Mouse (Mus musculus): Measurements from ENCODE around the gene Misp.

Gene Misp

DNA sequence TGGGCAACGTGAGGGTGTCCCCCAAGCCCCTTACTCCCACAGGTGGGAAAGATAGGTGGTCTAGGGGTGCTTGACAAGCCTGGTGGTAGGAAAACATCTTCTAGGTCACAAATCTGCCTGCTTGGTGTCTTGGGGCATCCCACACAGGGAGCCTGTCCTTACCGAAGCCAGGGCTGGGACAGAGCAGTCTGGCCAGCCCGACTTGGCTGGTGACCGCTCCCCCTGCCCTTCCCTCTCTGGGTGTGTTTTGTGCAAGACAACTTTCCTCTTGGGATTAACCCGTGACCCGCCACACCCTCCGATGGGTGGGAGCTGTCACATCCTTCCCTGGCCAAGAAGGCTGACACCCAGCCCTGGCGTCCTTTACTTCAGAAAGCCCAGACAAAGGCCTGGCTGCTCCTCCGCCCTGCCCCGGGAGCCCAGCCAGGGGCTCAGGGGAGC is 26.3 kb upstream of the Misp start:
- DNase-seq (ENCODE audit: low spot score) = peak; percentile 83

DNA sequence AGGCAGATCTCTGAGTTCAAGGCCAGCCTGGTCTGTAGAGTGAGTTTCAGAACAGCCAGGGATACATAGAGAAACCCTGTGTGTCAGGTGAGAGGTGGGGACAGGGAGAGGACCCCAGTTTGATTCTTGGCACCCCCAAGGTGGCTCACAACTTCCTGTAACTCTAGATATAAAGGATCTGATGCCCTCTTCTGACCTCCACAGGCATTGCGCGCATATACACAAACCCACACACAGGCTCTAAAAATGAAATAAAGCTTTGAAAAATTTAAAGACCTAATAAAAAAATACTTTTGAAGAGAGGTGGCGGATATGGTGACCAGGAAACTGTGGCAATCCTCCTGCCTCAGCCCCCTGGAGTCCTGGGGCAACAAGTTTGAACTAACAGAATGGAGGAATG is 24.9 kb upstream of the Misp start:
- no peak for DNase-seq (ENCODE audit: low spot score)

DNA sequence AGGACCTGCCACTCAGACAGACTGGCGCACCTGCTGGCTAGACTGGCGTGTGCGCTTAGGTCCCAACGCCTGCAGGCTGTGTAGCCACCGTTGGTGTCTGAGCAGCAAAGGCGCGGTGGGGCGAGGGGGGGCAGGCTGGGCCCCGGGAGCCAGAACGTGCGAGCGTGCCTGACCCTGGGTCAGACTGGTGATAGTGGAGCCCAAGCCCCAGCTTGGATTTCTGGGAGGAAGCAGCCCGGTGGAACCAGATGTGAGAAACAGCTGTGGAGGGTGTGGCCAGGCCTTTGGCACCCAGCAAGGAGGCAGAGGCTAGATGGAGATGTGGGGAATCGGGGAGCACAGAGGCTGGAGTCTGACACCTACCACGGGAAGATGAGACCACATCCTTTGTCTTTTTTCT is 23.5 kb upstream of the Misp start:
- DNase-seq (ENCODE audit: low spot score) = no peak

DNA sequence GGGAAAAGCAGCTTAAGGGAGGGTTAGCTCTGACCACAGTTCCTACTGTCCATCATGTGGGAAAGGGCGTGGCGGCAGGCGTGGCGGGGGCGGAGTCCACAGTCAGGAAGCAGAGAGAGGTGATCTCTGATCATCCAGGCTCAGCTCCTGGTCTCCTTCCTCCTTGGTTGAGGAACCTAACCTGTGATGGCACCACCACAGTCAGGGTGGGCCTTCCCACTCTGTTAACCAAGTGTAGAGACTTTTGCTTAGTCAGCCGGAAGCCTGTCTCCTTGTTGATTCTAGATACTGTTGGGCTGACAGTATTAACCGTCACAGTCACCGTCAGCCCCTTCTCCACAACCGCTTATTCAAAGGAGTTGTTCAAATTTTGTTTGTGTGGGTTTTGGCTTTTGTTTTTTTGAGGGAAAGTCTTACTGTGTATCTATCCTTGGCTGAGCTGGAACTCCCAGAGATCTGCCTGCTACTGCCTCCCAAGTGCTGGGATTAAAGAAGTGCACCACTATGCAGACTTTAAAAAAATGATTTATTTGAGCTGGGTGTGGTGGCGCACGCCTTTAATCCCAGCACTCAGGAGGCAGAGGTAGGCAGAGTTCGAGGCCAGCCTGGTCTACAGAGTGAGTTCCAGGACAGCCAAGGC is 22.4 kb upstream of the Misp start:
- no peak for DNase-seq (ENCODE audit: low spot score)

DNA sequence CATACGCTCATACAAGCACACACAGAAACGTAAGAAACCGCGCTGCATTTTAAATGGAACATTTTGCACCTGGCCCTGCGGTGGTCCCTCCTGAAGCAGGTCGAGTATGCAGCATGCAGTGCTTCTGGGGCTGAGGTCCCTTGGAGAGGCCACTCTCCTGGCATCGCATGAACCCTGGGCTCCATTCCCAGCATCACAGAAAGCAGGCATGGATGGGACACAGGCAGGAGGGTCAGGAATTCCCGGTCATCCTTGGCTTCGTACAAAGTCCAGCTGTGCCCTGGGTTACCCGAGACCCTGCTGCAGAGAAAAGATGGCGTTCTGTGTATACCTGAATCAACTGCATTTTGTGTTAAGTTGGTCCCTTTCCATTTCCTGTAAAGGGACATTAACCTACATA is 20.3 kb upstream of the Misp start:
- no peak for DNase-seq (ENCODE audit: low spot score)

DNA sequence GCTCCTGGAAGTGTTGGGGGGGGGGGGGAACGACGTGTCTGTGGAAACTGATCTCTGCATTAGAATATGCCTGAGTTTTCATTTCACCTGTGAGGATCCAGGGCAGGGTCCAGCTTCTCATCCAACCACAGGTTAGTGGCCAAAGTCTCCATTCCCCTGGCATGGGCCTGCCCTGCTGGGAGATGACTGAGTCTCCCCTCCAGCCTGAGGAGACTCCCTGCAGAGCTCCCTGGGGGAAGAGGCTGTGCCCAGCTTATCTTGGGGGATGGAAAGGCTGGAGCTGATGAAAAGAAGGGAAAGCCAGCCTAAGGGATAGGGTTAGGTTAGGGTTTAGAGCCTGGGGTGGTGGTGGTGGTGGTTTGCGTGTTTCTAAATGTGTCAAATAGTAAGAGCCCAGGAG is 19.0 kb upstream of the Misp start:
- DNase-seq (ENCODE audit: low spot score) = no peak

DNA sequence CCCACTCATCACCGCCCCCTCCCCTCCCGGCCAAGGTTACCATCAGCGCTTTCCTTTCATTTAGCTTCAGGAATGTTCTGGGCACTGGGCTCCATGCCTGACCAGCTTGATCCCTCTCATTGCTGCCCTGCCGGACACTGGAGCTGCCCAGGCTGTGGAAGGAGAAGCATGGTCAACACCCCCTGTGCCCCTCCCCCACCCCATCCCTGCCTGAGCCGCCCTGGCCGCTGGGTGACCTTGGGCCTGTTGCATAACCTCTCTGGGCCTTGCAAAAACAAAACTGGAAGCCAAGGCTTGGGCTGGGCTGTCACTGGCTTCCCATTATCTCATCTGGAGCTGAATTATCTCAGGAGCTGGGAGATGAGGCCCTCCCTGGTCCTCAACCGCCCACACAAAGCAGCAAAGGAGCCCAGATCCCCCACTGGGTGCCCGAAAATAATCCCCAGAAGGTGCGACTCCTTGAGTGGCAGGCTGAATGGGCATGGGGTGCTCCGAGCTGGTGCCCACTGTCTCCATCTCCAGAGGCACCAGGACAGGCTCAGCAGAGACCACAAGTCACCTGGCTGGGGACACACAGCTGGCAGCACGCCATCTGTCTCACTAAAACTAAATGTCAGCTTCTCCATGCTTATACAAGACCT is 18.3 kb upstream of the Misp start:
- peak; percentile 71 for DNase-seq (ENCODE audit: low spot score)

DNA sequence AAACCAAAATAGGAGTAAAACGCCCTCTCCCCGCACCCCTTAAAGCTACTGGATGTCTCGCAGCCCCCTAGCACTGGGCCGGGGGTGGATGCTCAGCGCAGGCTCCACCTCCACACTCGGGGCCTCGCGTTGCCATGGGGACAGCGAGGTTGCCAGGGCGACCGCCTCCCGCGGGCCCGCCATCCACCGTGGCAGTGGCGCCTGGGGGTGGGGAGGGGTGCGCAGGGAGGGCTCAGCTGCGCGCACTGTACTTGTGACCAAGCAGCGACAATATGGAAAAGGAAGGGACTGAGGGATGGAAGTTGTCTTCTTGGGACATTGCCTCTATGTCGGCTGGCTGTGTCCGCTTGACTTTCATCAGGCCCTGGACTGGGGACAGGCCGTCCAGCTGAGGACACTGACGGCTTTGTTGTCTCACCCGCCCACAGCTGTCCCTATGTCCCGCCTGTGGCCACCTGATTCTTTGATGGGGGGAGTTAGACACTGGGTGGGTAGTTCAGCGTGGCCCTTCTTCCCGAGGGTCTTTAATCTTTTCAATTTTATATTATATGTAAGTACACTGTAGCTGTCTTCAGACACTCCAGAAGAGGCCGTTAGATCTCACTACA is 17.0 kb upstream of the Misp start:
- no peak for DNase-seq (ENCODE audit: low spot score)

DNA sequence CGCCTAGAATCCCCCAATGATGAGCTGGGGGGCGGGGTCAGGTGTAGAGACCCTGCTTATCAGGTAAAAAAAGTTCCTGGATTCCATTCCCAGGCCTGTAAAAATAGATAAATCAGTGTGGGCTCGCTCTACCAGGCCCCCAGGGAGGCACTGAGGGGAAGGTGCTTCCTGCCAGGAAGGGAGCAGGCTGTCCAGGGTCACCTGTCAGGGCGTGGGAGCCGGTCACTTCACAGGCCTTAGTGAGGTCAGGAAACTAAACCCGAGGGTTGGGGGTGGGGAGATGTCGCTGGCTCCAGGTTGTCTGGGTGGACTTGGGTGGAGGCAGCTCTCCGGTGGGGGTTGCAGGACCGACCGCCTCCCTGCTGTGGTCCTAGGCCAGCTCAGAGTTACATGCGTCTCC is 15.2 kb upstream of the Misp start:
- DNase-seq (ENCODE audit: low spot score) = no peak

DNA sequence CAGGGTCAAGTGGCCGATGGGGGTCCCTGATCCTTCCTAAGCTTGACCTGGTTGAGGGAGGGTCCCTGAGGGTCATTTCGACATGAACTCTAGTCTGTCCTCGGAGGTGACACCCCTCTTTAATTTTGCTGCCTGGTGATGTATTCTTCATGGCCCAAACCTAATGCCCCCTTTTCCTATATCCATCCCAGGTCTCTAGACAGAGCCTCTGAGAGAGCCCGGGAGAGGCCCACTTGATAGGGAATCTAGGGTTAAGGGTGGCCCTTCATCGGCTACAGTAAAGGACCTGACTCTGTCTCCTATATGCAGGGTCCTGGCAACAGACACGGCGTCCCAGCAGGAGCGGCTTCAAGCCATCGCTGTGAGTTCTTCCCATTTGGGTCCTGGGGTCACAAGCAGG is 14.5 kb upstream of the Misp start:
- DNase-seq (ENCODE audit: low spot score) = no peak

DNA sequence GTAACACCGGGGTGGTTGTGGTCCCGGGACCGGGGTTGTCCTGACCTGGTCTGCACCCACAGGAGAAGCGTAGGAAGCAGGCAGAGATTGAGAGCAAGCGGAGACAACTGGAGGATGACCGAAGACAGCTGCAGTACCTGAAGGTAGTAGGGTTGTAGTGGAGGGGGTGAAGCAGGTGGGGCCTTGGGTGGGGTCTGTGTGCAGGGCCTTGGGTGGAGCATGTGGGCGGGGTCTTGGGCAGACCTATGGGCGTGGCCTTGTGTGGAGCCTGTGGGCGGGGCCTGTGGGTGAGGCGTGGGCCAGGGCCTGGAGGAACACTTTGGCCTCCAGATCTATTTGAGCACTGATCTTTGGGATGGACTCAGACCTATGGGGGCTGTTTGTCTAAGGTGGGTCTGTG is 13.8 kb upstream of the Misp start:
- DNase-seq (ENCODE audit: low spot score) = no peak

DNA sequence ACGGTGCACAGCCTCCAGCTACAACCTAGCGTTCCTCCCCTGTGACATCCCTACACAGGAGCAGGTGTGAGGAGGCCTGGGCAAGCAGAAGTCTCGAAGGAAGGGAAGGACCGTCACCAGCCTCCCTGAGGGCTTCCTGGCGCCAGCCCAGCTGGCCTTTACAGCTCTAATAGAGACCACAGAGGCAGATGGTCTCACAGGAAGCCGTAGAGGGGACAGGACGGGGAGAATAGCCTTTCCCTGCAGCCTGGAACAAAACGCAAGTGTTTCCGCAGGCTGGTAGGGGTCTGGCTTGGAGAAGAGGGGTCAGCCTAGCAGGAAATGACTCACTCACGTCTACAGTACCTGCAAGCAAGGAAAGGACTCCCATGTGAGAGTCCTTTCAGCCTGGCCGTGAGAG is 13.0 kb upstream of the Misp start:
- DNase-seq (ENCODE audit: low spot score) = no peak

DNA sequence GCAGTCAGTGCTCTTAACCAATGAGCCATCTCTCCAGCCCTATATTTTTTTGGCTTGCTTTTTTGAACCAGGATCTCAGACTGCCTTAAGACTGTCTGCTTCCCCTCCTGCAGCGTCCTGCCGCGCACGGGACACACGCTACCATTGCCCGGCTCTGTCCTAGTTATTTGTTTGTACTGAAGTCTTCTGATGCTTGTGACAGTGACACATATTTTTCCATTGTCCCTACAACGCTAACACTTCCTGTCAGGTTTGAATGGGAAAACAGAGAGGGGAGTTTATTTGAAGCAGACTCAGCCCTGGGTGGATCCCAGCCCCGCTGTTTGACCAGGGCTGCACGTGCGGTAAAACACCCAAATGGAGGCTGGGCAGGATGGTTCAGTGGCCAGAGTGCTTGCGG is 12.1 kb upstream of the Misp start:
- DNase-seq (ENCODE audit: low spot score) = peak; percentile 56

DNA sequence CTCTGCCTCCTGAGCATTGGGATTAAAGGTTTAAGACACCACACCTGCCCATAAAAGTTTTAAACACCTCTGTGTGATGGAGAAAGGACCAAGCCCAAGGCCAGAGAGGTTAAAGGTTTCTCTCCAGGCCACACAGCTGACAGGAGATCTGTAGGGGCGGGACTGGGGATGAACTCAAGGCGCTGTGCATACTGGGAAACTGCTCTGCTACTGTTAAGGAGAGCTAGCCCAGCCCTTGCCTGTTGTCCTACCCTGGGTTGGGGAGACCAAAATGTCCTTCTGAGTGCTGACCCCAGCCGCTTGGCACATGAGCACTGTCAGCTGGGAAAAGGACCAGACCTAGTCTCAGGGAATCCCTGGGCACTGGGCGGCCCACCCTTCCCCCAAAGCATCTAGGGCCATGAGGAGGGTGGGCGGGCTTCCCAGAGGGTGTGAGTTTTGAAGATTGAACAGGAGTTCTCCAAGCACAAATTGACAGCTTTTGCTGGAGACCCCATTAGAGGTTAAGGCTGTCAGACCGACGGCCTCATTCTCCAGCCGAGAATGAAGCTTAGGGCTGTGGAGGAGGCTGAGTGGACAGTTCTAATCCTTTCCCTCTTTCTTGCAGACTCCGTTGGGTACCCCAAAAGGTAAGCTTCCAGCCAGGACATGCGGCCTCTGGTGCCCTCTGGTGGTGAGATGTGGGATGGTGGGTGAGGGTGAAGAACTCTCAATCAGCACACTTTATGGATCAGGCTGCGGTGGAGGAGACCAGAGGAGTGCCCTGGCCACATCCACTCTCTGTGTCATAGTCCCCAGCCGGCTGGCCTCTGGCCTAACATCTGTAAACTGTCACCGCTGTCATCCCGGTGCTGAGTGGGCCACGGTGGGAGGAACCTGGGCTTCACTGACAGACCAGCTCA is 8.8 kb upstream of the Misp start:
- DNase-seq (ENCODE audit: low spot score) = peak; percentile 83

DNA sequence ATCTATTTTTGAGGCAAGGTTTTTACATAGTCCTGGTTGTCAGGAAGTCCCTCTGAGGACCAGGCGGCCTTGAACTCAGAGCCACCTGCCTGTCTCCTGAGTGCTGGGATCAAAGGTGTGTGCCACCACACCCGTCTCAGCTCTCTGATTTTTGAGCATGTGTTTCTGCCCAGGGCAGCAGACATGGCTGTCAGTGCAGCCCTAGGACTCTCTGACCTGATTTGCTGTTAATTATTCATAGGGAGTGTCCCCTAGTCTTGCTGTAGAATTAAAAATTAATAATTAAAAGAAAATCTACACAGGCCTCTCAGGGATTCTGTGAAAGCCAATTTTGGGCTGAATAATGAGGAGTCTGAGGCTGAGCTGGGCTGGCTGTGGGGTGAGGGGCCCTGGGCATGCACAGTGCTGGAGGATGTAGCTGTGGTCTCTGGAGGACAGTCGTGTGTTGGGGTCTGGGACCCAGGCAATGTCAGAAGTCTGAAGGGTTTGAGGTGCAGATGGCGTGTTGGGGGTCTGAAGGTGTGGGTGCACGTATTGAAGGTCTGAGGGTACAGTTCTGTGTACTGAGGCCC is 6.4 kb upstream of the Misp start:
- DNase-seq (ENCODE audit: low spot score) = no peak

DNA sequence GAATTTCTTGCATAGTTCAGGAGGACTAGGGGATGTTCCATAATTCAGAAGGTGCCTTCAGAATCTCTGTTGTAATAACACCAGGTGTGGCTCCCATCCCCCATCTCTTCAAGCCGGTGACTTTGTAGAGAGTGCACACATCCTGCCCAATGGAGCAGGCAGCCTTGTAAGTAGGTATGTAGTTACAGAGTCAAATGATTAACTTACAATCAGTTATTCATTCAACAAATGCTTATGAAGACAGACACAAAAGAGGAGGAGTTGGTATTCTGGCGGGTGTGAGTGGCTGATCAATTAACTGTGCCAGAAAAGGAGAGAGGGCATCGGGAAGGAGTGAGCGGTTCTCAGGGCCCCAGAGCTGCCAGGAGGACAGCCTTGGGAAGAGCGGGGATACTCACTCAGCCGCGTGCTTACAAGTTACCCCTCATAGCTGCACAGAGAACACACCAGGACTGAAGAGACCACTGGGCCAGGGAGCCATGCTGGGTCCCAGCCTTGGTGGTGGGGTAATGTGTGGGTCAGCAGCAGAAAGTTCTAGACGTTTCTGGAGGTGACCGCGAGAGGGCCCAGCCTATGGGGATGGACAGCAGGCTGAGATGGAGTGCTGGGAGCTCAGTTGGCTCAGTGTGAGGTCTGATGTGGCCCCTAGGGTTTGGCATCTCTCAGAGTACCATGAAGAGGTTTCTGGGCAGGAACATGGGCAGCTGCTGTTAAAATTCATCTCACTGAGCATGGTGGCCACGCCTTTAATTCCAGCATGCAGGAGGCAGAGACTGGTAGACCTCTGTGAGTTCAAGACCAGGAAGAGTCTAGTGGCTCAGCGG is 4.9 kb upstream of the Misp start:
- DNase-seq (ENCODE audit: low spot score) = no peak

DNA sequence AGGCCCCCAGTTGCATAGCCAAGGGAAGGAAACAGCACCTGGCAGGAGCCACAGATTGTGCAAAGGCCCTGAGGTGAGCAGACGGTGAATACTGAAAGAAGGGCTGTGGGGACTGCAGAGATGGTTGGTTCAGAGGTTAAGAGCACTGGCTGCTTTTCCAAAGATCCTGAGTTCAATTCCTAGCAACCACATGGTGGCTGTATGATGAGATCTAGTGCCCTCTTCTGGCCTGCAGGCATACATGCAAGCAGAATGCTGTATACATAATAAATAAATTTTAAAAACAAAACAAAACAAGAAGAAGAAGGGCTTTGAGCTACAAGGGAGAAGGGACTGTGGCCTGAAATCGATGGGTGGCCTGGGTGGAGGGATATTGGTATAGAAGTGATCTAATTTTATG is 3.7 kb upstream of the Misp start:
- DNase-seq (ENCODE audit: low spot score) = no peak

DNA sequence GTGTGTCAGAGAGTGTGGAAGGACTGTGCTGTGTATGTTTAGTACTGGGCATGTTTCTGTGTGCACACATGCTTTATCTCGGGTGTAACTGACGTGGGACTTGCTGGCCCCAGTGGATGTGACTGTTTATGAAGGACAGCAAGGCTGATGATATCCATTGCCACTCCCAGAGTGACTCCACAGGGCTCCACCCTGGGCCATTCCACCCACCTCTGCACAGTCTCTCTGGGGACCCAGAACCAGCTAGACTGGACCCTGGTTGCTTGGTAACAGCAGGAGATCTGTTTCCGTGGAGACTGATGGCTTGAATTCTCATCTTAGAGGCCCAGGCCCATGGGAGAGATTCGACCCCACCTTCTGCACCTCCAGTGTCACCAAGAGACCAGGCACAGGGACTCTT is 2.6 kb upstream of the Misp start:
- no peak for DNase-seq (ENCODE audit: low spot score)

DNA sequence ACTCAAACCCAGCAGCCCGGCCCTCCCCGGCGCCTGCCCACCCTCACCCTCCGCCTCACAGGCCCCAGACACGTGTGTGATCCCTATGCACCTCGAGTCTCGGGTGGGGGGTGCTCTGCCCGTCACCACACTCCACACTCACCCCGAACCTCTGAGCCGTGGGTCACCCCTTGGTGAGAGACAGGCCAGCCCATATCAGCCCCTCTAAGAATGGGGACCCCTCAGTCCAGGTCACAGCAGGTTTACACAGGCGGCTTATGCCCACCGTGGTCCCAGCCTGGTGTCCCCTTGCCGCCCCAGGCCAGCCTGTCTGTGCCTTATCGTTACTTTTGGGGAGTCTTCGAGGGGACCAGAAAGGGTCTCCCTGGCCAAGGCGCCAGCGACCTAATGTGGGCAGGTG is 1.2 kb upstream of the Misp start:
- DNase-seq (ENCODE audit: low spot score) = no peak

DNA sequence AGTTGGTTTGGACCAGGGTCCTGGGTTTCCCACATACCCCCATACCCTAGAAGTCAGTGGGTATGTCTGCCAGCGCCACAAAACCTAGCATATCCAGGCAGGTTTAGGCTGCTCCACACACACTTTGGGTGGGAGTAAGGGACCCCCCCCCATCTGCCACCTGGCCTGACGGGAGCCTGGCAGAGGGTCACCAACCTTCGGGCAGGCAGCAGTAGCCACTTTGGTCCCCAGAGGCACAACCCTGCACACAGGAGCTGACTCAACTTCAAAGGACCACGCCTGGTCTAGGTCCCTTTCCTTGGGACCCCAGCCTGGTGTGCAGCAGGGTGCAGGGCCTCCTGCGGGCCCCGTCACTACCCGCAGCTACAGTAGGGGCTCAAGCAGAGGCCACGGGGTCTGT is 512 bp upstream of the Misp start:
- DNase-seq (ENCODE audit: low spot score) = no peak

DNA sequence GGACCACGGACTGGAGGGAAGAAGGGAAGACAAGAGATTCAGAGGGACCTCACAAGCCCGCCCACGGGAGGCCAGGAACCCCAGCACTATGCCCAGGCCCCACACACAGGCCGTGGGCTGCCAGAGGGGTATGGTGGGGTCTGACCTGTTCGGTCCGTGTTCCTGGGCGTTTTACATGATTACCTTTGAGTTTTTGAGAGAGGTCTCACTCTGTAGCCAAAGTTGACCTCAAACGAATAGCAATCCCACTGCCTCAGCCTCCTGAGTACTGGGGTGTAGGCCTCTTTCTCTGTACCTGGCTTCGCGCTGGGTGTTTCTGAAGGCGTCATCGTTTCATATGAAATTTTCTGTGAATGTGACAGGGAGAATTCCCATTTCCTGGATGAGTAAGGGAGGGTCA is 942 bp downstream of the Misp start:
- no peak for DNase-seq (ENCODE audit: low spot score)

DNA sequence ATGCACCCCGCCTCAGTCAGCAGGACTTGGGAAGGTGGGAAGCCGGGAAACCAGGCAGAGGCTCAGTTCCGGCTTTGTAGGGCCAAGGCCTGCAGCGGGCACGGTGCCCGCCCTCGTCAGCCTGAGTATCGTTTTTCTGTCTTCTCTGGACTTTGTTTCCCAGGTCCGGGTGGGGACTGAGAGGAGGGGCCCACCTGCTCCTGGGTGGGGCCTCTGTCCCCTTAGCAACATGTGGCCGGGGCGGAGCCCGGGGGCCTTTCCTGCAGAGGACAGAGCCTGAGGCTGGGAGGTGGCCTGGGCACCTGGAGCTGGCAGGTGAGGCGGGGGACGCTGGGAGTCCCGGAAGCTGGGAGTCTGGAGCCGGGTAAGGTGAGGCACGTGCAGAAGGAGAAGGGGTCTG is 1.6 kb downstream of the Misp start:
- DNase-seq (ENCODE audit: low spot score) = peak; percentile 28

All from lung, postnatal 25 days (tissue).